Mouse (Mus musculus) cortical plate, adult 2 months (tissue): ENCODE data around the gene Gpr55. TPM values are rescaled to one million over a fixed set of nuclear protein-coding genes. Genes with fewer than 3 reads are reported as not detected.
A peak's percentile ranks its signal among the peaks of the same experiment; 100 is the strongest.

Experiments used
- H3K27ac ChIP-seq: fragments of 200-500 bp; 2 replicates; pipeline ENCODE4 v1.5.1; 2012; ENCODE audit warnings: low read length, control low read depth, inconsistent platforms; ENCODE audit not compliant: insufficient read depth
- H3K4me1 ChIP-seq: fragments of 200-500 bp; 2 replicates; pipeline ENCODE4 v1.6.1; 2011; ENCODE audit warnings: low read length; ENCODE audit not compliant: control insufficient read depth, insufficient read depth
- H3K4me3 ChIP-seq: fragments of 200-500 bp; 2 replicates; pipeline ENCODE4 v1.5.1; 2011; ENCODE audit warnings: mild to moderate bottlenecking, low read length, control low read depth; ENCODE audit not compliant: insufficient read depth
- CTCF ChIP-seq: fragments of 200-500 bp; IDR thresholded peaks from 2 replicates; pipeline ENCODE4 v1.5.1; 2011; ENCODE audit warnings: mild to moderate bottlenecking, control low read depth, low read length; ENCODE audit not compliant: insufficient read depth; ENCODE audit errors: extremely low read depth
- POLR2A ChIP-seq: fragments of 200-500 bp; IDR thresholded peaks from 2 replicates; pipeline ENCODE4 v1.6.1; 2011; ENCODE audit warnings: mild to moderate bottlenecking, low read length, control low read depth; ENCODE audit not compliant: insufficient read depth; ENCODE audit errors: extremely low read depth
- polyA plus RNA-seq: library from polyadenylated mRNA; depleted of rRNA; stranded (reverse); fragments of >200 nt; gene quantifications from 2 replicates; pipeline ENCODE4 v1.2.3, GENCODE M21; 2012

The Gpr55 gene
- polyA plus RNA-seq, 1 experiment = 0.13 TPM

- H3K4me1 ChIP-seq = peaks cover 31% of the 10 kb centered on the region
- no peak overlapping the region for H3K4me3 ChIP-seq
- 0 out of 2 replicates have a peak overlapping the region, but pooled peaks have one; percentile 23 for H3K27ac ChIP-seq
- no peak for TF ChIP-seq CTCF
- TF ChIP-seq POLR2A = no peak
Observed at GRCm38 (mm10) chr1:85901516-85902107, 59.2 kb downstream of the Gpr55 start.

GRCm38 (mm10) chr1:85900521-85901333 lies 60.1 kb downstream of the Gpr55 start:
- H3K27ac ChIP-seq = peak overlapping the region; percentile 66; the same call in 1 of the 2 replicates
- peaks cover 31% of the 10 kb centered on the region for H3K4me1 ChIP-seq
- no peak overlapping the region for H3K4me3 ChIP-seq
- TF ChIP-seq CTCF = no peak

GRCm38 (mm10) chr1:85899388-85899761 lies 61.4 kb downstream of the Gpr55 start:
- Histone ChIP-seq H3K4me3 (no peak overlapping the region), H3K4me1 (peaks cover 31% of the 10 kb centered on the region), H3K27ac (peak overlapping the region; percentile 82)
- TF ChIP-seq CTCF (no peak), POLR2A (no peak)

GRCm38 (mm10) chr1:85898761-85899387 lies 61.9 kb downstream of the Gpr55 start:
- TF ChIP-seq POLR2A = no peak
- TF ChIP-seq CTCF = no peak
- Histone ChIP-seq H3K4me1 (peaks cover 31% of the 10 kb centered on the region), H3K27ac (peak overlapping the region; percentile 9), H3K4me3 (peak overlapping the region; percentile 82)

GRCm38 (mm10) chr1:85897901-85898760 lies 62.7 kb downstream of the Gpr55 start:
- H3K4me1 ChIP-seq = peaks cover 31% of the 10 kb centered on the region
- H3K4me3 ChIP-seq = peak overlapping the region; percentile 82
- no peak for TF ChIP-seq CTCF
- peak overlapping the region; percentile 9 for H3K27ac ChIP-seq

- TF ChIP-seq POLR2A (no peak), CTCF (no peak)
- peak overlapping the region; percentile 4 for H3K27ac ChIP-seq
- H3K4me1 ChIP-seq = peaks cover 28% of the 10 kb centered on the region
- H3K4me3 ChIP-seq = peak overlapping the region; percentile 82
Observed at GRCm38 (mm10) chr1:85896781-85897700, 63.8 kb downstream of the Gpr55 start.

GRCm38 (mm10) chr1:85896110-85896509 lies 64.7 kb downstream of the Gpr55 start:
- TF ChIP-seq POLR2A (no peak), CTCF (no peak)
- Histone ChIP-seq H3K4me3 (peak overlapping the region; percentile 82), H3K4me1 (peaks cover 23% of the 10 kb centered on the region), H3K27ac (peak overlapping the region; percentile 4)

GRCm38 (mm10) chr1:85895391-85895837 lies 65.4 kb downstream of the Gpr55 start:
- TF ChIP-seq CTCF (peak; percentile 39; the same call in 1 of the 2 replicates), POLR2A (peak; percentile 27; the same call in 1 of the 2 replicates)
- Histone ChIP-seq H3K27ac (peak overlapping the region; percentile 64; the same call in 1 of the 2 replicates), H3K4me1 (peaks cover 17% of the 10 kb centered on the region)

More at GRCm38 (mm10) chr1:85895391-85895837, 65.4 kb downstream of the Gpr55 start:
- peak overlapping the region; percentile 82 for H3K4me3 ChIP-seq
